Mouse (Mus musculus) CD4-positive, CD25-positive, alpha-beta regulatory T cell, adult 4 months (primary cell): ENCODE data around the gene Hist1h2bb. TPM values are rescaled to one million over a fixed set of nuclear protein-coding genes. Genes with fewer than 3 reads are reported as not detected.

Source experiments
- ATAC-seq: one replicate; pipeline ENCODE4 v1.8.0; 2017
- polyA plus RNA-seq, 2 experiments: library from polyadenylated mRNA; unstranded; fragments of 100-300 nt; shearing (Covaris generic); gene quantifications; one replicate each; pipeline ENCODE4 v1.2.1; 2017

The Hist1h2bb gene
- polyA plus RNA-seq, 2 experiments from 2014 or later: 2.9 TPM; not detected in 1

DNA sequence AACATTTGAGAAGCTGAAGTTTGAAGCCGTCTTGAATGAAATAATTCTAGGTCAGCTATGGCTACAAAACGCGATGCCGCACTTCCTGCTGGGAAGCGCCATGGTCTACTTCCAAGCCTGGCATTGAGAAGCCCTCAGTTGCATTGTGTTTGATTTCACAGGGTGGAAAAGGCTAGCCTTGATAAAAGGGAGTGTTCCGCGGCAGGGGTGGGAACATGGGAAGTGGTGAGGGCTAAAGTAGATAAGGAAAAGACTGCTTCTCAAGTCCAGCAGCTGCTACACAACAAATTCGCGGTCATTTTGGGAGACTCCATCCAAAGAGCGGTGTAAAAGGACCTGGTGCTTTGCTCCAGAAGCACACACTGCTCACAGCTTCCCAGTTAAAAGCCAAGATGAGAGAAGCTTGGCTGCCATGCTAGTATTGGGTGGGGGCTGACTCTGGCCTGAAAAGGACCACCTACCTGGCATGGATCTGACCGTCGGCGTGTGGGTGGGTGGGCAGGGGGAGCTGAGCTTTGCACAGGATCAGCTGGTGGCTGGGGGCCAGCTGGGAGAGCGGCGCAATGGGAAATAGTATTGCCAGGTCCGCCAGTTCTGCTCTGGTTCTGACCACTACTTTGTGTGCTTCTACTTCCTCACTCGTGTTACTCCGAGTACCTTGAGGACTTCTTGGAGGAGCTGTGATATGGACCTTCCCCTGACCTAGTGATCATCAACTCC is 17.9 kb upstream of the Hist1h2bb start:
- no peak for ATAC-seq

GRCm38 (mm10) chr13:23729192-23729525 is 17.4 kb upstream of the Hist1h2bb start:
- no peak for ATAC-seq

DNA sequence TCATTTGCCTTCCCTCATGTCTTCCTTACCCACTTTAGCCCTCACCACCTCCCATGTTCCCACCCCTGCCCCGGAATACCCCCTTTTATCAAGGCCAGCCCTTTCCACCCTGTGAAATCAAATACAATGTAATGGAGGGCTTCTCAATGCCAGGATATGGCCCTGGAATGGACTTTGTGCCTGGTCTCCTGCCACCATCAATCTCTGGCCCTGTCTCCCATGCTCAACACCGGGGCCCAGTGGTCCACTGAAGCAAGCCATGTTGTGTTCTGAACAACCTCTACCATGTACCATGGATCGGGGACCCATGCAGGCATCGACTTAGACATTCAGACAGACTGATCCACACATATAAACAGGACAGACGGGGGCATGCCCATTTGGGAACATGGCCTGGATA is 16.8 kb upstream of the Hist1h2bb start:
- no peak for ATAC-seq

- no peak for ATAC-seq
Measured at GRCm38 (mm10) chr13:23730479-23730878, 16.1 kb upstream of the Hist1h2bb start.

- ATAC-seq: peak; percentile 92
Measured at GRCm38 (mm10) chr13:23732156-23732804, 14.3 kb upstream of the Hist1h2bb start.

DNA sequence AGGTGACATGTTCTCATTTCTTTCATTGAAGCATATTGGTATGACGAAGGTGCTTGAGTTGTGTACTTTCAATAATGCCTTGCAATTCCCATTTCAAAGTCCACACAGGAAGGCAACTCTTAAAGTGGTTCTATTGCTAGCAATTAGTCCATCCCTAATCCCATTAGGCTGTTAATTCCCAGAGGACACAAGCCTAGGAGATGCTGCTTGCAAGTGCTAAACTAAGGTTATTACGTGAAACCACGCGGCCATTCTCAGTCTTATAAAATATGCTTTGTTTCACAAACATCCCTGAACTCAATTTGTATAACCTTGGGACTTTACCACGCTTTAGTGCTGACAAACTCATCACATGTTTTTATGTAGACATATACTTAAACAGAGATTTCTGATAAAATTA is 9.4 kb upstream of the Hist1h2bb start:
- no peak for ATAC-seq

- ATAC-seq: no peak
Measured at GRCm38 (mm10) chr13:23738041-23738440, 8.5 kb upstream of the Hist1h2bb start.

DNA sequence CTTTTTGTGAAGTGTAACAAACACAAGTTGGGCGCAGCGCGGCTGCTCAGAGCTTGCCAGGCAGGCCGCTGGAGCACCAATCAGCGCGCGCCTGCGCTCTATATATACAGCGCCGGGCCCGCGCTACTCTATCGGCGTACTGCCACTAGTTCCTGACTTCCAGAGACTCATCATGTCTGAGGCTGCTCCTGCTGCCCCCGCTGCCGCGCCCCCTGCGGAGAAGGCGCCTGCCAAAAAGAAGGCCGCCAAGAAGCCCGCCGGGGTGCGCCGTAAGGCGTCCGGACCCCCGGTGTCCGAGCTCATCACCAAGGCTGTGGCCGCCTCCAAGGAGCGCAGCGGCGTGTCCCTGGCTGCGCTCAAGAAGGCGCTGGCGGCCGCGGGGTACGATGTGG is 7.9 kb upstream of the Hist1h2bb start, which contains the start of gene Hist1h1c:
Hist1h1c (plus strand) TSS at position 132 of the 392 bp plus-strand sequence.
- ATAC-seq: peak; percentile 70

GRCm38 (mm10) chr13:23739069-23739921 is 7.2 kb upstream of the Hist1h2bb start:
- peak; percentile 80 for ATAC-seq

GRCm38 (mm10) chr13:23739922-23740252 is 6.6 kb upstream of the Hist1h2bb start:
- peak; percentile 66 for ATAC-seq

GRCm38 (mm10) chr13:23740256-23740840 is 6.2 kb upstream of the Hist1h2bb start:
- ATAC-seq: no peak

DNA sequence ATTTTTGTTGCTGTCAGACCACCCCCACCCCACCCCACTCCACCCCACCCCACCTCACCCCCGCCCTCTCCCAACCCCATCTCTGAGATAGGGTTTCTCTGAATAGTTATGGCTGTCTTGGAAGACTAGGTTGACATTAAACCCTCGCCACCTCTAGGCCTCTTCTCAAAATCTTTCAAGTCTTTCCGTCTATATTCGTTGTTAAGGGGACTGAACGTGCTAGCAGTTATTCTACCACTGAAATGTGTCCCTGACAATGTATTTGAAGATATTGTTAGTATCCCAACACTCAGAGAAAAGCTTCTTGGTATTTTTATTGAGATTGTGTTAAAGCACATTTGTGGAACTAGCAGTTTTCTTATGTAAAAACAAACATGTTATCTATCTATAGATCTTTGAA is 5.6 kb upstream of the Hist1h2bb start:
- ATAC-seq: no peak

- ATAC-seq: no peak
Measured at GRCm38 (mm10) chr13:23742007-23742406, 4.5 kb upstream of the Hist1h2bb start.

DNA sequence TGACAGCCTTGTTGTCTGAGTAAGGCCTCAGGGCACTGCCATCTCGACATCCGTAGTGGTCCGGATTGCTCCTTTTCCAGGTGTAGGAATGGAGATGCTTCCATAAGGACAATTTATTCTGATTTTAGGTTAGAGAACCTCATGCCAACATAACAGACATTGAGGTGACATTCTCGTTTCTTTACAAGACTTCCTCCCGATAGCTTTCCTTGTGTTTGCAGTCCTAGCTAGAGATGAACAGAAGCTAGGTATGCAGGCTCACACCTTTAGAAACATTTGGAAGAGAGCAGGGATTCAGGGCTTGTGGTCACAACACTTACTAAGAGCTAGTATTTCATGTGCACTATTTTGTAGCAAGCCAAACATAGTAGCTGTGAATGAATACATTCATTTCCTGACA is 3.3 kb upstream of the Hist1h2bb start:
- ATAC-seq: no peak

DNA sequence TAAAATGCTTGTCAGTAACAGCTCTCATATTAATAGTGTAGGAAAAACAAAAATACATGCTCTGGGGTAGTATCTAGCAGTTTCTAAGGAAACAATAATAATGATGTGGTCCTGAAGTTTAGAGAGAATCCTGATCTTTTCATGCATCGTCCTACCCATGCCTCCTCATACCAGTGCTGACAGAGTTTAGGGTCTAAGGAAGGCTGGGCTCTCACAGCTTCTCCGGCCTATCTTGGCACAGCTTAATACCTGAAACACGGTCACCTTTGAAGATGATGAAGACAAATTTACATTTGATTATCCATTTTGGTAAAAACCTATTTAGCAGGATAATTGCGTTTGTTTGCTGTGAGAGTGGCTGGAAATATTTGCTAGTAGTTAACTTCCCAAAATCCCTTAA is 2.6 kb upstream of the Hist1h2bb start:
- ATAC-seq: no peak

GRCm38 (mm10) chr13:23744421-23745380 is 1.8 kb upstream of the Hist1h2bb start:
- no peak for ATAC-seq

DNA sequence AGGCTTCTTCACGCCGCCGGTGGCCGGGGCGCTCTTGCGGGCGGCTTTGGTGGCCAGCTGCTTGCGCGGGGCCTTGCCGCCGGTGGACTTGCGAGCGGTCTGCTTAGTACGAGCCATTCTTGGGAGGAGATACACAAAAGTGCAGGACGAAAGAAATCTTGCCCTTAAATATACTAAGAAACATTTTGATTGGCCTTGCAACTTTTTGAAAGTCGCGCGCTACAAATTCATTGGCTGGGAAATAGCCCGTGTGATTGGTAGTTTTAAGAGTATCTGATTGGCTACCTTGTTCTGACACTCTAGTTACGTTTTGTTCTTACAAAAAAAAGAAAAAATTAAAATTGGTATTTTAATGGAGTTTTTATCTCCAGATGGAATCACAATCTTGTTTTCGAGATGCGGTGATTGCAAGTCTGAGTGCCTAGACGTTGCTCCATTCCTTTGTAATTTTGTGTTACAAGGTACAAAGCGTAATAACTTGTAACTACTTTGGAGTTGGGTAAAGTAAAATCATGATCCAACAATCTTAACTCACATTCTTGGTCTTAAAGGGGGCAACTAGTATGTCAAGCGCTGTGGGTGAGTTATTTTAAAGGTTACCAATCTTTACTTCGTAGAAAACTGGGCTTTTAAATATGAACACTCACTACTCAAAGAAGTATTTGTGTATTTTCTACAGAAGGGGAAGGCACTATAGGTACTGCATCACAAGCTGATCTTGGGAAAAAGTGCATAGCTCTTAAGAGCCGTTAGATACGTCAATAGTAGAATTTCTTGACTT is 963 bp upstream of the Hist1h2bb start, which contains the start of gene Hist1h3c:
Hist1h3c (minus strand) TSS at position 222 of the 781 bp plus-strand sequence.
- ATAC-seq: peak; percentile 72

GRCm38 (mm10) chr13:23747081-23747891 is 752 bp downstream of the Hist1h2bb start:
- ATAC-seq: no peak

DNA sequence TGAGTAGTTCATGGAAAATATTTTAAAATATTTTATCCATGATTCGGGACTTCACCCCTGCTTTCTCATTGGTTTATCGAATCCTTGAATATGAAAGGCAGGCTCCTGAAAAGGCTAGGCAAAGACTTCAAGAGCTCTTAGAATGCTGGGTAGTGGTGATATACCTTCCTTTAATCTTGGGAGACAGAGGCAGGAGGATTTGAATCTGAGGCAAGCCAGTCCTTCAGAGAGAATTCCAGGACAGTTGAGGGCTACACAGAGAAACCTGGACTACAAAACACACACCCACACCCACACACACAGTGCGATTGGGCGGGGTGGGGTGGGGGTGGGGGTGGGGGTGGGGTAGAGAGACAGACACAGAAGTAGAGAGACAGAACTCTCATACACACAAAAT is 1.4 kb downstream of the Hist1h2bb start:
- ATAC-seq: no peak

DNA sequence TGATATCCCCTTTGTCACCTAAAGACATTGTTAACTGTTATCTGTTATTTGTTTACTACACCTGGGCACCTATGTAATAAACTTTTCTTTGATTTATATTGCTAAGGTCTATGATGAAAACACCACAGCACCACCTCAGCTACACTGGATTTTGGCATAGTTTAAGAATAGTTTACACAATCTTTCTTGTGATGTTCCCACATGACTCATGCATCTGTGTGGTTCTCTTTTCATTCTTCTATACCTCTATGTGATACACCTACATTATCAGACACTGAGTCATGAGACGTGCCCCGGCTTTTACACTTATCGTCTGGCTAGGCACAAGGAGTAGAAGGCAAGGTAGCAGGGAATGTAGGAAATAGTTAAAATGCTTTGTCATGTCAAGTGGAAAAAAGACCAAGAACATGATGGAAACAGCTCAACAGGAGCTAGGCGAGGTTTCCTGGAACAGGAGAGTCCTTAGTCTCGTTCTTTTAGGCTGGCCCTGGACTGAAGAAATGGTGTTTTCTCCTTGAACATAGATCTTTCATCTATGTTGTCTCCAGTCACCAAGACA is 3.1 kb downstream of the Hist1h2bb start:
- no peak for ATAC-seq
